In the genomic region with DNA sequence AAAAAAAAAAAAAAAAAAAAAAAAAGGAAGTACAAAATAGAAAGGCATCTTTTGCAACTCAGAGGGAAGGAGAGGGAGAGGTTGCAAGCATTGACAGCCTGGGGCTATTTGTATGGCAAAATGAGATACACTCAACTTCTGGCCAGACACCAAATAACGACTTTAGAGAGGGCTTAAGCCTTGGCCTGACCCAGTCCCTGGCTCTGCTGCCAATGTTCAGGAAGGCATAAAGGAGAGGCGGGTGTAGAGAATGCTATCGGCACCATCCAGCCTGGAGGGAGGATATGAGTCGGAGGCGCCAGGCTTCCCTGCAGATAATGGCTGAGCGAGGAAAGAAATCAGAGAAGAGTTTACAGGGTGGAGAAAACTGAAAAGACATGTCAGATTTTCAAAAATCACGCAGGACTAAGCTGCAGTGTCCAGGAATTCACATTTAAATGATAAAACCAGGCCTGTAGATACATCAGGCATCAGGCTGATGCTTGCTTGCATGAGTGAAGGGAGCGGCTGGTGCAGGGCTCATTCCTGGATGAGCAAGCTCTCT, we compare ENCODE assay signal across 20 mouse cellular contexts.
DNase-seq lines count a peak whose midpoint lies in the region; ATAC-seq and TF ChIP-seq lines count a peak whose summit lies in the region.
"Had no signal": no experiment of that assay in that cellular context is flagged by ENCODE, and none has a peak within 500 bp of the region (broad histone marks: within the 10 kb centered on the region; RNA-seq: fewer than 3 reads in every experiment).

No protein-coding gene starts in this region.

- 32% methylated on average over 8 of the region's 8 CpGs for WGBS in forebrain, embryonic 13.5 days
- WGBS in forebrain, embryonic 11.5 days: 42% methylated on average over 8 of the region's 8 CpGs
- WGBS in forebrain, postnatal 0 days: 22% methylated on average over 8 of the region's 8 CpGs
- 23% methylated on average over 8 of the region's 8 CpGs for WGBS in midbrain, embryonic 13.5 days

- no peaks in the 10 kb centered on the region for H3K36me3 ChIP-seq in forebrain, embryonic 13.5 days (ENCODE audit: poor library complexity, severe bottlenecking)
- no peaks in the 10 kb centered on the region for H3K36me3 ChIP-seq in forebrain, embryonic 11.5 days (ENCODE audit: control insufficient read depth, insufficient read depth, low read length)
- H3K36me3 ChIP-seq in forebrain, postnatal 0 days (ENCODE audit: insufficient read depth): no peaks in the 10 kb centered on the region
- H3K36me3 ChIP-seq in midbrain, embryonic 13.5 days: no peaks in the 10 kb centered on the region
- H3K36me3 ChIP-seq: embryonic facial prominence, embryonic 15.5 days; heart, embryonic 12.5 days; limb, embryonic 12.5 days had no signal

- no peaks in the 10 kb centered on the region for H3K9me3 ChIP-seq in forebrain, embryonic 13.5 days (replicated peaks)
- no peaks in the 10 kb centered on the region for H3K9me3 ChIP-seq in forebrain, embryonic 11.5 days (ENCODE audit: control insufficient read depth, low read length)
- no peaks in the 10 kb centered on the region for H3K9me3 ChIP-seq in forebrain, postnatal 0 days (ENCODE audit: low read length)
- no peaks in the 10 kb centered on the region for H3K9me3 ChIP-seq in midbrain, embryonic 13.5 days
- H3K9me3 ChIP-seq: embryonic facial prominence, embryonic 15.5 days; heart, embryonic 12.5 days; limb, embryonic 12.5 days; megakaryocyte, embryonic 14.5 days had no signal

- no peak for TF ChIP-seq CTCF in forebrain, postnatal 0 days (IDR thresholded peaks at IDR 0.05; ENCODE audit: low read depth)

- no peak overlapping the region for H3K4me2 ChIP-seq in forebrain, embryonic 13.5 days
- no peak overlapping the region for H3K4me2 ChIP-seq in forebrain, embryonic 11.5 days (ENCODE audit: low read depth, low read length, severe bottlenecking)
- no peak overlapping the region for H3K4me2 ChIP-seq in forebrain, postnatal 0 days (ENCODE audit: low read depth)
- H3K4me2 ChIP-seq in midbrain, embryonic 13.5 days (replicated peaks): no peak overlapping the region
- H3K4me2 ChIP-seq: embryonic facial prominence, embryonic 15.5 days; heart, embryonic 12.5 days; limb, embryonic 12.5 days had no signal

- H3K27me3 ChIP-seq in forebrain, embryonic 13.5 days: no peaks in the 10 kb centered on the region
- H3K27me3 ChIP-seq in forebrain, embryonic 11.5 days (ENCODE audit: control insufficient read depth, insufficient read depth, low read length): no peaks in the 10 kb centered on the region
- H3K27me3 ChIP-seq in forebrain, postnatal 0 days (ENCODE audit: insufficient read depth, low read length): no peaks in the 10 kb centered on the region
- no peaks in the 10 kb centered on the region for H3K27me3 ChIP-seq in midbrain, embryonic 13.5 days
- H3K27me3 ChIP-seq: embryonic facial prominence, embryonic 15.5 days had no signal

- H3K4me1 ChIP-seq in forebrain, embryonic 13.5 days: peaks cover 38% of the 10 kb centered on the region
- H3K4me1 ChIP-seq in forebrain, embryonic 11.5 days (replicated peaks; ENCODE audit: control insufficient read depth, insufficient read depth, low read length): peaks cover 16% of the 10 kb centered on the region; the same call in 1 of the 2 replicates
- H3K4me1 ChIP-seq in forebrain, postnatal 0 days (ENCODE audit: insufficient read depth): peaks cover 14% of the 10 kb centered on the region
- H3K4me1 ChIP-seq in midbrain, embryonic 13.5 days (replicated peaks): peaks cover 49% of the 10 kb centered on the region
- H3K4me1 ChIP-seq: embryonic facial prominence, embryonic 15.5 days; limb, embryonic 12.5 days; megakaryocyte, embryonic 14.5 days had no signal

- H3K27ac ChIP-seq in forebrain, embryonic 13.5 days: peak overlapping the region; percentile 63
- H3K27ac ChIP-seq in forebrain, embryonic 11.5 days (ENCODE audit: low read depth, low read length): no peak overlapping the region
- H3K27ac ChIP-seq in forebrain, postnatal 0 days (ENCODE audit: low read depth, low read length): no peak overlapping the region; the same call in 1 of the 2 replicates
- peak overlapping the region; percentile 42 for H3K27ac ChIP-seq in midbrain, embryonic 13.5 days
- H3K27ac ChIP-seq: embryonic facial prominence, embryonic 15.5 days; kidney, postnatal 0 days; layer of hippocampus, adult 2 months; limb, embryonic 12.5 days had no signal

- ATAC-seq in forebrain, embryonic 13.5 days: no peak
- no peak for ATAC-seq in forebrain, embryonic 11.5 days (replicated peaks; ENCODE audit: low FRiP score)
- peak; percentile 32 for ATAC-seq in forebrain, postnatal 0 days
- peak; percentile 64 for ATAC-seq in midbrain, embryonic 13.5 days
- ATAC-seq: intestine, embryonic 16.5 days had no signal

- no peak overlapping the region for H3K9ac ChIP-seq in forebrain, embryonic 13.5 days
- no peak overlapping the region; the same call in 1 of the 2 replicates for H3K9ac ChIP-seq in forebrain, embryonic 11.5 days (ENCODE audit: low read length)
- no peak overlapping the region for H3K9ac ChIP-seq in forebrain, postnatal 0 days
- H3K9ac ChIP-seq in midbrain, embryonic 13.5 days (replicated peaks): no peak overlapping the region
- H3K9ac ChIP-seq: embryonic facial prominence, embryonic 15.5 days; heart, embryonic 12.5 days; limb, embryonic 12.5 days had no signal

- no peak for DNase-seq in forebrain, embryonic 11.5 days (ENCODE audit: low spot score)
- DNase-seq in 416B (ENCODE audit: low read depth) (peak; percentile 7), liver (no peak)
- DNase-seq in forebrain, postnatal 0 days: peak; percentile 55
- no peak for DNase-seq in ovary, adult 18-20 months (ENCODE audit: low spot score)
- DNase-seq in kidney, adult 8-10 months: no peak
- DNase-seq: B cell, adult 2 months; cerebellum, adult 9-11 months; gastrocnemius, postnatal 36 days; heart, postnatal 4 days; lung, postnatal 10 days had no signal

- H3K4me3 ChIP-seq in forebrain, embryonic 13.5 days: no peak overlapping the region
- no peak overlapping the region for H3K4me3 ChIP-seq in forebrain, embryonic 11.5 days (ENCODE audit: low read depth, low read length)
- no peak overlapping the region for H3K4me3 ChIP-seq in forebrain, postnatal 0 days (ENCODE audit: low read depth, low read length)
- H3K4me3 ChIP-seq in midbrain, embryonic 13.5 days (replicated peaks): no peak overlapping the region
- H3K4me3 ChIP-seq: embryonic facial prominence, embryonic 15.5 days; heart, embryonic 12.5 days; layer of hippocampus, adult 2 months; limb, embryonic 12.5 days; megakaryocyte, embryonic 14.5 days had no signal

Comparison
In these comparisons a context has a peak if more than half of its experiments do, and no peak if none do; other contexts are left out.
1. ATAC-seq: peak in forebrain, postnatal 0 days (single experiment) and midbrain, embryonic 13.5 days (single experiment); none in forebrain, embryonic 13.5 days (single experiment) and forebrain, embryonic 11.5 days (single experiment).
2. H3K27ac ChIP-seq: peak in forebrain, embryonic 13.5 days (single experiment) and midbrain, embryonic 13.5 days (single experiment); none in forebrain, embryonic 11.5 days (single experiment) and forebrain, postnatal 0 days (single experiment).
3. DNase-seq: peak in 416B (single experiment) and forebrain, postnatal 0 days (single experiment); none in forebrain, embryonic 11.5 days (single experiment), ovary, adult 18-20 months (single experiment), kidney, adult 8-10 months (0 of 2) and liver (single experiment).